Mouse (Mus musculus) hindbrain, embryonic 12.5 days (tissue): ENCODE data around the gene Nphp3. TPM values are rescaled to one million over a fixed set of nuclear protein-coding genes. Genes with fewer than 3 reads are reported as not detected.

Experiments
- ATAC-seq: fragments of 200-750 bp; cut with Nextera tagmentation; 2 replicates; pipeline ENCODE4 v1.8.0; 2017; ENCODE audit warnings: moderate TSS enrichment; ENCODE audit not compliant: low FRiP score
- H3K27ac ChIP-seq: fragments of 300-500 bp; sonication (generic); 2 replicates; pipeline ENCODE4 v1.5.1; 2016; ENCODE audit warnings: mild to moderate bottlenecking
- H3K27me3 ChIP-seq: fragments of 300-500 bp; sonication (generic); 2 replicates; pipeline ENCODE4 v1.6.1; 2016; ENCODE audit warnings: mild to moderate bottlenecking
- H3K36me3 ChIP-seq: fragments of 300-500 bp; sonication (generic); 2 replicates; pipeline ENCODE4 v1.6.1; 2016; ENCODE audit warnings: mild to moderate bottlenecking
- H3K4me1 ChIP-seq: fragments of 300-500 bp; sonication (generic); 2 replicates; pipeline ENCODE4 v1.6.1; 2016
- H3K4me2 ChIP-seq: fragments of 300-500 bp; sonication (generic); replicated peaks from 2 replicates; pipeline ENCODE4 v1.6.1; 2016; ENCODE audit warnings: mild to moderate bottlenecking
- H3K4me3 ChIP-seq: fragments of 300-500 bp; sonication (generic); 2 replicates; pipeline ENCODE4 v1.5.1; 2016; ENCODE audit warnings: mild to moderate bottlenecking
- H3K9ac ChIP-seq: fragments of 300-500 bp; sonication (generic); 2 replicates; pipeline ENCODE4 v1.6.1; 2016; ENCODE audit warnings: mild to moderate bottlenecking, moderate library complexity
- H3K9me3 ChIP-seq: fragments of 300-500 bp; sonication (generic); replicated peaks from 2 replicates; pipeline ENCODE4 v1.6.1; 2016; ENCODE audit warnings: mild to moderate bottlenecking
- WGBS: fragments of 180-500 bp; shearing (Covaris S2); methylation state at CpG from one replicate; pipeline ENCODE4 v1.1.7; 2016; 5-methylcytosine and 5-hydroxymethylcytosine counted together
- polyA plus RNA-seq: library from polyadenylated mRNA; unstranded; fragments of >200 nt; fragmentation: Nextera tagmentation; extraction: Ambion mirVana; gene quantifications from 2 replicates; pipeline ENCODE4 v1.2.1, GENCODE M21; 2016

Nphp3 gene
- polyA plus RNA-seq, 1 experiment from 2014 or later = 7.3 TPM

DNA sequence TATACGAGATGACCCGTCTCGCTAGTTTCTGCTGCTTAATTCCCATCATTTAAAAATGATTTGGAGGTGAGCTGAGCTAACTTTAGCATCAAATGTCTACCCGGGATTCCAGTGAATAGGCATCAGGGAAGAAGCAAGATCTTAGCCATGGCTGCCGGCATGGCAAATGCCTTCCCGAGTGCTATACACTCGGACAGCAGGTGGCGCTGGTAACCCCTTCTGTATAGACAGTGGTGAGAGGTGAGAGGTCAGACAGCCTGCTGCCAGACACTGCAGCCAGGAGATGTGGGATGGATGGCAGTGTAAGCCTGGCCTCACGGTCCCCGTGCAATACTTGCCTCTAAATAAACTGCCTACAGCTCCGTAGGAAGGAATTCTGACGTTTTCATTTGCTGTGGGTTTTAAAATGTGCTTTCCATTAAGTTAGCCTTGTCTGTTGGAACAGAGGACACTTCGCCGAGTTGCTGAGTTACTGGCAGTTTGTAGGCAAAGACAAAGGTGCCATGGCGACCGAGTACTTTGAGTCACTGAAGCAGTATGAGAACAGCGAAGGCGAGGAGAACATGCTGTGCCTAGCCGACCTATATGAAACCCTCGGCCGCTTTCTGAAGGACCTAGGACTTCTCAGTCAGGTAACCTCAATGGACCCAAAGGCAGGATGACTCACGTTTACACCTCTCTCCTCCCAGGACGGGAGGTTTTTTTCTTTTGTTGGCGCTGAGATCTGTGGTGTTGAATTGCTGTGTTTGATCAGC, 33.1 kb downstream of the Nphp3 start:
- no peak overlapping the region for H3K27ac ChIP-seq
- H3K4me1 ChIP-seq = no peaks in the 10 kb centered on the region
- ATAC-seq = no peak
- H3K9ac ChIP-seq = no peak overlapping the region
- H3K4me2 ChIP-seq = no peak overlapping the region
- peaks cover 17% of the 10 kb centered on the region for H3K36me3 ChIP-seq
- WGBS = 48% methylated on average over 24 of the region's 24 CpGs
- no peaks in the 10 kb centered on the region for H3K27me3 ChIP-seq
- H3K9me3 ChIP-seq = no peaks in the 10 kb centered on the region
- H3K4me3 ChIP-seq = no peak overlapping the region

DNA sequence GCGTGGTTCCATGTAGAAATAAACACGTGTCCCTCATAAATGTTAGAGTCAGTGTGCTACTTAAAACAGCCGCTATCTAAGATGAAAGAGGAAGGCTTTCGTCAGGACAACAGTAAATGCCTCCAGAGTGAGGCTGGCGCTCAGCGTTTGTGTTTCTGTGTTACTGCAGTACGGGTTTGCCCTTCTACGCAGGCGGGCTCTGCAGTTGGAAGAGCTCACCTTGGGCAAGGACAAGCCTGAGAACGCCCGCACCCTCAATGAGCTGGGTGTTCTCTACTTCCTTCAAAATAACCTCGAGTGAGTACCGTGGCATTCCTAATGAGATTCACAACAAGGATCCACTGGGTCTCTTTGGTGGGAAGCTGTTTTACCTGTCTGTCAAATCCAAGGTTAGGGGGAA, 35.9 kb downstream of the Nphp3 start:
- Histone ChIP-seq H3K4me2 (no peak overlapping the region), H3K9me3 (no peaks in the 10 kb centered on the region), H3K27ac (no peak overlapping the region), H3K27me3 (no peaks in the 10 kb centered on the region), H3K4me1 (no peaks in the 10 kb centered on the region), H3K4me3 (no peak overlapping the region), H3K36me3 (peaks cover 20% of the 10 kb centered on the region), H3K9ac (no peak overlapping the region)
- ATAC-seq = no peak
- 92% methylated on average over 13 of the region's 13 CpGs for WGBS

DNA sequence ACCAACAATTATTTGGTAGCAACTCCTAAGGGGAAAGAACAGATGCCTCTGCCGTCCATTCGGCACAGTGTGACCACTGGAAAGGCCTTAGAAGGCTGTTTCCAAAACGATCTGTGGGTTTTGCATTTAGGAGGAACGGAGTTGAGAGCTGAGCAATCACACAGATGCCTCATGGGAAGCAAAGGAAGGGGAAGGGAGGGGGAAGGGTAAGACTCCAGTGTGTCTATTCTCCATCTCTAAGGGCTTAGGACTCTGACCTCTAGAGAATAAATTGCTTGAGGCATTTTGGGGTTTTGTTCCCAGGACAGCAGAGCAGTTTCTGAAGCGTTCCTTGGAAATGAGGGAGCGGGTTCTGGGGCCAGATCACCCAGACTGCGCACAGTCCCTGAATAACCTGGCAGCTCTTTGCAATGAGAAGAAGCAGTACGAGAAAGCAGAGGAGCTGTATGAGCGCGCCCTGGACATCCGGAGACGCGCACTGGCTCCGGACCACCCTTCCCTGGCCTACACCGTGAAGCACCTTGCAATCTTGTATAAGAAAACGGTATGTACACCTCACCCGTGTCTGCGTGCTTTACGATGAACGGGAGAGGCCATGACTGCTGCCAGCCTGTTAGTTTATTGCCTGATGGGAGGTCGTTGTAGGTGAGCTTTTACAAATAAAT, 36.8 kb downstream of the Nphp3 start:
- ATAC-seq = no peak
- H3K9me3 ChIP-seq = no peaks in the 10 kb centered on the region

DNA sequence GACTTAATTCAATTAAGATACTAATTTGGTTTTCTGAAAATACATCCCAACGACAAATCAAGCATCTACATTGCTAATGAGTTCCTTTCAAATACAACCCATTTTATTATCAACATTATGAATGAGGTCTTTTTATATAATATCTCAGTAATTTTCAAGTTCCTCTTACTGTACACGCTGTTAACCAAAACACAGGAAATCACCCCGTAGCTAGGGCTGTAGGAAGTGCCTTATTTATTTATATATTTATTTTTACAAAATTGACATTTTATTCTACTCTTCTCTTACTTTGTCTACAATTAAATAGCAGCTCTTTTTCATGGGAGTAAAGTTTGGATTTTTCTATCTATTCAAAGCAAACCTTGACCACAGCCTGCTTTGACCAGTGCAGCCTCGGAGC, 37.4 kb downstream of the Nphp3 start:
- Histone ChIP-seq H3K27me3 (no peaks in the 10 kb centered on the region), H3K4me1 (no peaks in the 10 kb centered on the region), H3K4me3 (no peak overlapping the region), H3K9me3 (no peaks in the 10 kb centered on the region), H3K4me2 (no peak overlapping the region), H3K36me3 (peaks cover 20% of the 10 kb centered on the region), H3K9ac (no peak overlapping the region), H3K27ac (no peak overlapping the region)
- ATAC-seq = no peak
- 89% methylated on average over 4 of the region's 4 CpGs for WGBS

More for the DNA sequence above, 36.8 kb downstream of the Nphp3 start:
- Histone ChIP-seq H3K4me3 (no peak overlapping the region), H3K4me2 (no peak overlapping the region), H3K9ac (no peak overlapping the region), H3K27me3 (no peaks in the 10 kb centered on the region), H3K27ac (no peak overlapping the region), H3K36me3 (peaks cover 20% of the 10 kb centered on the region), H3K4me1 (no peaks in the 10 kb centered on the region)
- WGBS = 91% methylated on average over 21 of the region's 21 CpGs

DNA sequence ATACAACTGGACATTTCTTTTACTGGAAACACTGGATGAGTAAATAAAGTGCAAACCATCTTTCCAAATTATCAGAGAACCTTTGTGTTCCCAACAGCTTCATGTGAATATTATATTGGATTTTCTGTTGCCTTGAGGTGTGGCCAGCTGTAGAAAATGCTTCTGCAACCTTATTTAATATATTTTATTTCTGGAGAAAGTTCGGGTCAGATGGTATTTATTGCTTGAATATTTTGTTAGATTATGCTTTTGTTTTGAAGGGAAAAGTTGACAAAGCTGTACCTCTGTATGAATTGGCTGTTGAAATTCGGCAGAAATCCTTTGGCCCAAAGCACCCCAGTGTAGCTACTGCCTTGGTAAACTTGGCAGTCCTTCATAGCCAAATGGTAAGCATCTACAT, 38.0 kb downstream of the Nphp3 start, which contains the start of gene Gm28305:
Gene Gm28305, plus strand, starts transcription at position 301 of the 400 bp plus-strand sequence.
- Histone ChIP-seq H3K9me3 (no peaks in the 10 kb centered on the region), H3K36me3 (peaks cover 24% of the 10 kb centered on the region), H3K27me3 (no peaks in the 10 kb centered on the region), H3K27ac (no peak within 1 kb of the TSS), H3K4me1 (no peaks in the 10 kb centered on the region), H3K9ac (no peak within 1 kb of the TSS), H3K4me2 (no peak within 1 kb of the TSS), H3K4me3 (no peak within 1 kb of the TSS)
- no peak for ATAC-seq
- WGBS = 82% methylated on average over 2 of the region's 2 CpGs

DNA sequence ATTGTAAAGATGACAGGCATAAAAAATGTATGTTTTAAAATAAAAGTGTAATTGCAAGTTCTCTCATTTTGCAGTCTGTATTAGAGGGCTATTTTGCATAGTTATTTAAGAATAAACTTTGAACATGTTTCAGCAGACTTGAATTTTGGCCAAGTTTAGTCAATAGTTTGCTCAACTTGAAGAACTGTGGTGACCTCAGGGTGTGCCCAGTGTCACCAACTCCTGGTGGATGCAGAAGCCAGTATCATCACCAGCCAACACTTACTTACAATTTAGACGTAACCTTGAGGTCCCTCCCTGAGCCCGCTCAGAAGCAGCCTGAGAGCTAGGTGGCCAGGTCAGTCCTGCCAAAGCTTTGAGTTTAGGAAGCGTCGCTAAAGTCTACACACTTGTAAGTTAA, 41.3 kb downstream of the Nphp3 start:
- Histone ChIP-seq H3K27me3 (no peaks in the 10 kb centered on the region), H3K9me3 (no peaks in the 10 kb centered on the region), H3K36me3 (peaks cover 43% of the 10 kb centered on the region), H3K27ac (no peak overlapping the region), H3K4me3 (no peak overlapping the region), H3K4me2 (no peak overlapping the region), H3K4me1 (no peaks in the 10 kb centered on the region), H3K9ac (no peak overlapping the region)
- WGBS = 90% methylated on average over 4 of the region's 4 CpGs
- ATAC-seq = no peak

DNA sequence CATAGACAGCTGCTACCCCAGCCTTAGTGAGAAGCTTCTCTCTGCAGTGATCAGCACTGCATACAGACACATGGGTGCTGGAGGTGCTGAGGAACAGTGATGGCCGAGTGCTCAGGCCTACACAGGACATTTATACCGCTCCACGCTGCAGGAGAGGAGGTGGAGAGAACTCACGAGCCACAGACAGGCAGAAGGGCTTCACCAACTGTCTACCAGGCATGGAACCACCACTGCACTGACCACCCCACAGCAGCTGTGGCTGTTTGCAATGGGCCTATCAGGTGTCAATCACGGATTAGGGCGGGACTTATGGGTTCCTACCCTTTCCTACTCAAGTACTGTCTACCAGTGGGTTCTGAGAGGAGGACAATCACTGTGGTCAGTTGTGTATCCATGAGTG, 48.7 kb downstream of the Nphp3 start:
- H3K4me3 ChIP-seq = no peak overlapping the region
- H3K9ac ChIP-seq = no peak overlapping the region
- WGBS = 88% methylated on average over 6 of the region's 6 CpGs
- no peak overlapping the region for H3K4me2 ChIP-seq
- H3K9me3 ChIP-seq = no peaks in the 10 kb centered on the region
- H3K27ac ChIP-seq = no peak overlapping the region
- no peaks in the 10 kb centered on the region for H3K27me3 ChIP-seq
- no peak for ATAC-seq
- H3K36me3 ChIP-seq = peaks cover 92% of the 10 kb centered on the region
- no peaks in the 10 kb centered on the region for H3K4me1 ChIP-seq

DNA sequence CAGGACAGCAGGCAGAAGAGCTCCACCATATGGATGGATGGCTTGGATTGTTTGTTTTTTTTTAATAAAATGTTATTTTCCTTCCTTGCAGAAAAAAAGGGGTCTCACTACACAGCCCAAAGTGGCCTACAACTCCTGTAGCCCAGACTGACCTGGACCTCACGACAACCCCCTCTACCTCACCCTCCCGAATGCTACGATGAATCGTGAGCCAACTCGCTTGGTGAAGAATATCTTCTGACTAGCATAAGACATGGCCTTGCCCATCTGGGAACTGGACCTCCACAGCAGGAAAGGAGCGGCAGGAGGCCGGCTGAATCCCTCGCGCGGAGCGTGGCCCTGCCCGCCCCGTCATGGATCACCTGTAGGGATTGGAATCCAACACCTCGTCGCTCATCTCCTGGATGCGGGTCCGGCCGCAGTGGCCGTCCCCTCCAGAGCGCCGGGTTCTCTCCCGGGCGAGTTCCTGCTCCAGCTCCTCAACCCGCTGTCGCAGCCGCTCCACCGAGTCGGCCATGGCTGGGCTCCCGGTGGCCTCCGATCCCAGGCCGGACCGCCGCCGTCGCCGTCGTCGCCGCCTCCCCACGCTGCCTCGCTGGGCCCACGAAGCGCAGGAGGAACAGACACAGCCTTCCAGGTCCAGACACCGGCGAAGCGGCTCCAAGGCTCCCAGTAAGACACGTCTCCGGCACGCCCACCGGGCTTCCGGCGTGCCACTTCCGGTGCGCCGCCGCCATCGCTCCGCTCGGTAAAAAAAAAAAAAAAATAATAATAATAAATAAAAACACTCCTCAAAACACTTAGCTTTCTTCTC, 60.3 kb downstream of the Nphp3 start, which contains the start of gene Uba5:
Gene Uba5, minus strand, starts transcription at position 705 of the 814 bp plus-strand sequence.
- Histone ChIP-seq H3K27me3 (no peaks in the 10 kb centered on the region), H3K36me3 (peaks cover 26% of the 10 kb centered on the region), H3K9me3 (no peaks in the 10 kb centered on the region), H3K4me2 (peak within 1 kb of the TSS; percentile 85), H3K4me3 (peak within 1 kb of the TSS; percentile 99), H3K27ac (peak within 1 kb of the TSS; percentile 55), H3K9ac (peak within 1 kb of the TSS; percentile 94), H3K4me1 (peaks cover 20% of the 10 kb centered on the region)
- peak; percentile 85 for ATAC-seq
- WGBS = 1% methylated on average over 59 of the region's 59 CpGs

DNA sequence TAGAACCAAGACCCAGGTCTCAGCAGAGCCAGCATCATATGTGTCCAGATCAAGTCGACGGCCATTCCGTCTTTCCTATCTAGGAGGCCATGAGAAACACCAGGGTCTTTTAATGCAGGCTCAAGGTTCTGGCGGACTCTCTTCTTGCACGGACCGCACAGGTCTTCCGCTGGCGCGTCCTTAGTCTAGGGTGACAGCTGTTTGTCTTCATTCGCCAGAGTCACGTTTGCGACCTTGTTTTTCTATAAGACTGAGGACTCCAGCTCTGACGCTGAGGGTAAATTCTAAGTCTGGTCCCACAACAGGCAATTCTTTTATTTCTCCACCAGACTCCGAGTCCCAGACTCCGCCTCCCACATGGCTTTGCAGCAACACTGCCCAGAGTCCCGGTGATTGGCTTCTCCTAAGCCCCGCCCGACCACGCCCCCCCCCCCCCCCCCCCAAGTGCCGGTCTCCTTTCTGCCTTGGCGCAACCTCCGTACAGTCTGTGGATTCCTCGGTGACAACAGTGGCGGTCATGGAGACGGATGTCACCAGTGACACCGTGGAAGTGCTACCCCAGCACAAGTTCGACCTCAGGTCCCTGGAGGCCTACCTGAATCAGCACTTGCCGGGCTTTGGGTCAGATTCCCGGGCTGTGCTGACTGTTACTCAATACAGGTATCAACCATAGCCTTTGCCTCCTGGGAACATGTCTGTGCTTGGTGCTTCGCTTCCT, 61.1 kb downstream of the Nphp3 start, which contains the start of gene Acad11:
Gene Acad11, plus strand, starts transcription at position 134 of the 718 bp plus-strand sequence.
- Histone ChIP-seq H3K9ac (peak within 1 kb of the TSS; percentile 94), H3K36me3 (peaks cover 18% of the 10 kb centered on the region), H3K9me3 (no peaks in the 10 kb centered on the region), H3K4me2 (peak within 1 kb of the TSS; percentile 85), H3K4me3 (peak within 1 kb of the TSS; percentile 99), H3K4me1 (peaks cover 20% of the 10 kb centered on the region), H3K27me3 (no peaks in the 10 kb centered on the region), H3K27ac (peak within 1 kb of the TSS; percentile 55)
- peak; percentile 96 for ATAC-seq
- under 1% methylated on average over 28 of the region's 30 CpGs for WGBS

DNA sequence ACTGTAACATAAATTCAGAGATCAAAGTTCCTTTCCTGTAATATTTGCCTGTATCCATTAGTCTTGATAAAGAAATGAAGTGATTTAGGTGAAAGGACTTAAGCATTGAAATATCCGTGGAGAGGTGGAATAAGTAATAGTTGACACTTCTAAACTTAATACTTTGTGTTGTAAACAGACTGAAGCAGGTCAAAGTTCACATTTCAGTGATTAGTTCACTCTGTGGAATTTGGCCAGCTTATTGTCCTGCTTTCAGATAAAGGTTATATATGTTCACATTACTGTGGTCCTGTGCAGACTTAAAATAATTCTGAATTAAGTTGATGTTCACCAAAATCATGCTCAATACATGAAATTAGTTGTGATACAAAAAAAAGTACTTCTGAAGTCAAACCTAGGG, 62.2 kb downstream of the Nphp3 start:
- no peak overlapping the region for H3K4me3 ChIP-seq

DNA sequence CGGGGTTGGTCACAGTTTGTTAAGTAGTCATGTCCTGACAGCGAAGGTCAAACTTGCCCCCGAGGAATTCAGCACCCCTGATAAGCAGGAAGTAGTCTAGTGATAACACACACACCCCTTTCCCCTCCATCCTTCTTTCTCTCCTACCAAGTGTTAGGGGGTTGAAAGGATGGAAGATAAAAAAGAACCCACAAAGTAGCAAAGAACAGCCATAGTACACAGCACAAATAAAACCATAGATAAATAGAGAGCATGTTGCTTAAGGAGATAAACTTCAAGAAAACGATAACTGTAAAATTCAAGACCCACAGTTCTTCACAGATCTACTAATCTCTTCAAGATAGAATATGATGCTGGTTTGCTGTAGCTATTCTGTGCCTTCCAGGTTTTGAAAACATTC, 67.9 kb downstream of the Nphp3 start:
- 87% methylated on average over 4 of the region's 4 CpGs for WGBS
- no peak for ATAC-seq
- Histone ChIP-seq H3K4me3 (no peak overlapping the region), H3K9me3 (no peaks in the 10 kb centered on the region), H3K27me3 (no peaks in the 10 kb centered on the region), H3K4me1 (no peaks in the 10 kb centered on the region), H3K9ac (no peak overlapping the region), H3K27ac (no peak overlapping the region), H3K36me3 (no peaks in the 10 kb centered on the region), H3K4me2 (no peak overlapping the region)

More for the DNA sequence above, 62.2 kb downstream of the Nphp3 start:
- H3K9ac ChIP-seq = no peak overlapping the region
- H3K27ac ChIP-seq = no peak overlapping the region
- peaks cover 12% of the 10 kb centered on the region for H3K36me3 ChIP-seq
- peaks cover 20% of the 10 kb centered on the region for H3K4me1 ChIP-seq
- no peaks in the 10 kb centered on the region for H3K27me3 ChIP-seq
- H3K9me3 ChIP-seq = no peaks in the 10 kb centered on the region
- H3K4me2 ChIP-seq = no peak overlapping the region
- 22% methylated on average over 1 of the region's 1 CpGs for WGBS
- no peak for ATAC-seq
